Mouse (Mus musculus) liver, embryonic 18 days (tissue): Measurements from ENCODE around the gene Olfr378. TPM values are rescaled to one million over a fixed set of nuclear protein-coding genes. Genes with fewer than 3 reads are reported as not detected.

Source experiments
- polyA plus RNA-seq: library from polyadenylated mRNA; depleted of rRNA; stranded (reverse); fragments of >200 nt; gene quantifications from 2 replicates; pipeline ENCODE4 v1.2.3, GENCODE M21; 2012; rRNA removed

Gene Olfr378
- polyA plus RNA-seq, result not detected in 2 replicates

DNA sequence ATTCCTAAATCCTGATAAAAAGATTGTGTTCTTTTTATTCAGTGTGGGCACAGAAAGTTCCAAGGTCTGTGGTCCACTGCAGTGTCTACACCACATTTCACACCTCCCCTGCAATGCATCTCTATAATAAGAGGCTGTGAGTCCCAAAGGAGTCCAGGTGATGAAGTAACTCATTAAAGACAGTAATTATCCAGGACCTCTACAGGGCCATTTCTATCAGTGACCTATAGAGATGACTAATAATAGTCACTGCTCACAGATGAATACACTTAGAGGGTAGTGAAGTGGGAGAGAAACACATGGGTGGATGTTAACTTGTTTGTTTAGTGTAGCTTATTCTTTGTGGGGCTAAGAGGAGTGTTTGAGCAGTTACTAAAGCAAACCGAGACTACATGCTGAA, at the start of gene Olfr378:
Gene Olfr378, minus strand, starts transcription at position 101 of the 400 bp plus-strand sequence.

DNA sequence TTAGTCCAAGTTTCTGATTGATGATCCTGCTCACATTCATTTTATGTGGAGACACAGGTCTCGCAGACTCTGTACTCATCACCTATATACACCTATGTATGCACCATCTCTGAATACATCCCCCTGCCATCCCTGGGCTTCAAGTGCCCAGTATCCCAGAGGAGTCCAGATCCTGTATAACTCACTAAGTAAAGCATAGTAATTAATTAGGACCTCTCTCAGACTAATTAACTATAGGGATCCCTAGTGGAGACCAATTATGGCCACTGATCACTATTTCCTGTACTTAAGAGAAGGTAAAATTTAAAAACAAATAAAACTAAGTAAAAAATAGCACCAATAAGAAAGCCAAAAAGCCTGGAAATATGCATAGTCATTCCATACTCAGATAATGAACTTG, 29.1 kb upstream of the Olfr378 start, which contains the start of gene Olfr380:
Gene Olfr380, minus strand, starts transcription at position 101 of the 400 bp plus-strand sequence.

DNA sequence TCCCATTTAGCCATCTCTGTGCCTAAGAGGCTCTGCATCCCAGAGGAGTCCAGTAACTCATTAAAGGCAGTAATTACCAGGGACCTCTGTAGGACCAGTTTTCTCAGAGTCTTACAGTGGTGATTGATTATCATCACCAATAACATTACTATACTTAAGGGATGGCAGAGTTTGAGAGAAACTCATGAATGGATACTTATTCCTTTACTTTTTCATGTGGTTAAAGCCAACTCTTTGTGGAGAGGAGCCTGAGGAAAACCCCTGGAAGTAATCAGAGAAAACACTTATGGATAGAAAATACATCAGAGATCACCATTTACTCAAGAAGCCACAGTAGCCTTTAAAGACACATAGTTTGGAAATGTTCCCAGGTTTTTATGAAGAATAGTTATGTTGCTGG, 28.8 kb downstream of the Olfr378 start, which contains the start of gene Olfr1:
Gene Olfr1, minus strand, starts transcription at position 101 of the 400 bp plus-strand sequence.

Other genes starting within 250 kb of the Olfr378 start
- gene Ctns, start 229.4 kb downstream of the Olfr378 start, polyA plus RNA-seq, result 5.9 TPM in 2 replicates
- gene Shpk, start 229.0 kb downstream of the Olfr378 start, polyA plus RNA-seq, result 5.4 and 5.6 TPM in 2 replicates
- gene Trpv1, start 194.2 kb downstream of the Olfr378 start, polyA plus RNA-seq, result 0.29 and 0.50 TPM in 2 replicates
- gene Trpv3, start 161.1 kb downstream of the Olfr378 start, polyA plus RNA-seq, result 0.02 TPM in 2 replicates
- gene Aspa, start 98.9 kb downstream of the Olfr378 start, polyA plus RNA-seq, result 6.0 and 6.2 TPM in 2 replicates
- 0.18 and 0.23 TPM in 2 replicates for gene Gm49340, start 98.7 kb downstream of the Olfr378 start, polyA plus RNA-seq
- gene Spata22, start 98.7 kb downstream of the Olfr378 start, polyA plus RNA-seq, result 4.5 and 5.3 TPM in 2 replicates
- 0.54 and 0.66 TPM in 2 replicates for gene Olfr20, start 77.7 kb downstream of the Olfr378 start, polyA plus RNA-seq
- not detected in 2 replicates for gene Olfr376, start 57.2 kb downstream of the Olfr378 start, polyA plus RNA-seq
- not detected in 2 replicates for gene Olfr1, start 28.9 kb downstream of the Olfr378 start, polyA plus RNA-seq
- not detected in 2 replicates for gene Olfr380, start 29.0 kb upstream of the Olfr378 start, polyA plus RNA-seq
- not detected in 2 replicates for gene Olfr381, start 63.1 kb upstream of the Olfr378 start, polyA plus RNA-seq
- not detected in 2 replicates for gene Olfr382, start 88.7 kb upstream of the Olfr378 start, polyA plus RNA-seq
- not detected in 2 replicates for gene Olfr385, start 164.5 kb upstream of the Olfr378 start, polyA plus RNA-seq
- gene Olfr384, start 170.1 kb upstream of the Olfr378 start, polyA plus RNA-seq, result not detected in 2 replicates